Mouse (Mus musculus) B cell, adult 2 months (primary cell): ENCODE results near the gene Pard3b.

ENCODE experiments used
- DNase-seq, 2 experiments: peaks; one replicate each; pipeline ENCODE4 v3.0.0; 2022

The Pard3b gene

DNA sequence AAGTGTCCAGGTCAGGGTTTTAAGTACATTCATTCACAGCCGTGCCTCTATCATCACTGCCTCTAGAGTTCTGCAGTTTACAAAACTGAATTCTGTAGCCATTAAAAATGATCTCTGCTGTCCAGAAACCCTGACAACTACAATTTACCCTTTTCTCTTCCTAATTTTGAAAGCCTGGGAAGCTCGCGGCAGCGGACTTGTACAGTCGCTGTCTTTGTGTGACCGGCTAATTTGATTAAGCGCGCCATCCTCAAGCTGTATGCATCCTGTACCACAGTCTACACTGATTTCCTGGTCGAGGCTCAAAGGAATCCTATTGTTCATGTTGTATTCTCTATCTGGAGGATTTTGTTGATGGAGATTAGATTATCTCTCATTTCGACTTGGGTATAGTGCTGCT lies 448.8 kb downstream of the Pard3b start:
- DNase-seq, result no peak

DNA sequence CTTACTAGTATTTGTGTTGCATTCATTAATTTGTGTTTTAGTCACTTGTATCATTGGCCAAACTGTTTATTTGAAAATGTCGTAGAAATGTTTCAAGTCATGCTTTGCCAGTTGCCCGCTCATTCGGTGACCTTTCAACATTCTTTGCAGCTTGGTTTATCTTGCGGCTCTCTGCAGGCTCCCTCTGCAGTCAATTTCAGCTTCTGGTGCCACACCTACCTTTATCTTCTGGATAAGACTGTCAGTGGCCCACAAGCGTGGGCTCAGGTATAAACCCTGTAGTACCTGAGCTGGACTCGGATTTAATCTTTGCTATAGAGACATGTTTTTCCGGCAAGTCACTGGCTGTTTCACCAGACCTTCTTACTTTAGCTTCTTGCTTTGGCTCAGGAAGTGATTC lies 456.3 kb downstream of the Pard3b start:
- no peak for DNase-seq

DNA sequence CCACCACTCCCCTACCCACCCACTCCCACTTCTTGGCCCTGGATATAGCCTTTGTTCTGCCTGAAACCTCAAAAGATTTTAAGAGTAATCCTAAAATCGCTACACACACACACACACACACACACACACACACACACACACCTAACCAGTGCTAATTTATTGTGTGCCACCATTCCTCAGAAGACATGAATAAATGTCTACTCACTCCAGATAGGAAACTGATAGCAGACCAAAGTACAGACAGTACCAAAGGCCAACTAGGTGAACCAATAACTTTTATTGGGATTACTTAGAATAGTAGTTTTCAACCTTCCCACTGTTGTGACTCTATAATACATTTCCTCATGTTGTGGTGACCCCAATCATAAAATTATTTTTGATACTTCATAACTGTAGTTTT lies 483.8 kb downstream of the Pard3b start:
- no peak for DNase-seq

DNA sequence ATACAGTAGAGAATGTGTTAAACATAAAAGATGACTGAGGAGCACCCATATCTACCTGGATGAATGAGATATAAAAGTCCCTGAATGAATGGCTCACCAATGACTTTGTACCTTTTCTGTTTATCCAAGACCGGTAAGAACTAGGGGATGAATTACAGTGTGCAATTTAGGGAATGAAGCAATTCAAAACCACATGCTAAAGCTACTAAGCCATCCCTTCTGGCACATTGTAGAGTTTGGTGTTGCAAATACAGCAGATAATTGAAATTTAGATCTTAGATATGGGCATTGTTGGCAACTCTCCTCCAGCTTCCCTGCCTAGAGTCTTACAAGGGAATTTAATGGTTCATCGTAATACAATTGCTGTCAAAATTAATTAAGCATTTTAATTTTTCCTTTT lies 490.6 kb downstream of the Pard3b start:
- no peak for DNase-seq

DNA sequence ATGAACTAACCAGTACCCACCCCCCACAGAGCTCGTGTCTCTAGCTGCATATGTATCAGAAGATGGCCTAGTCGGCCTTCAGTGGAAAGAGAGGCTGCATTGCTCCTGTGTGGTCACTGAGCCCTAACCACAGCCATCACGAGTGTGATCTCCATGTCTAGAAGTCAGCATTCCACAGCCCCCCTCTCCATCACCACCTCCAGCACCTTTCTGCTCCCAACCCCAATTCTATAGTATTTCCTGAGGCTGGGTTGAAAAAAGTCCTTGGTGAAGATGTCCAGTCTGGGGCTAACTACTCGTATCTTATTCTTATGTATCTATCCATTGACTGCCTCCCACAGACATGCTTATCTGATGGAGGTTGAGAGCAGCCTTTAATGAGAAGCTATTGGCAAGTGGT lies 509.5 kb downstream of the Pard3b start:
- no peak for DNase-seq

DNA sequence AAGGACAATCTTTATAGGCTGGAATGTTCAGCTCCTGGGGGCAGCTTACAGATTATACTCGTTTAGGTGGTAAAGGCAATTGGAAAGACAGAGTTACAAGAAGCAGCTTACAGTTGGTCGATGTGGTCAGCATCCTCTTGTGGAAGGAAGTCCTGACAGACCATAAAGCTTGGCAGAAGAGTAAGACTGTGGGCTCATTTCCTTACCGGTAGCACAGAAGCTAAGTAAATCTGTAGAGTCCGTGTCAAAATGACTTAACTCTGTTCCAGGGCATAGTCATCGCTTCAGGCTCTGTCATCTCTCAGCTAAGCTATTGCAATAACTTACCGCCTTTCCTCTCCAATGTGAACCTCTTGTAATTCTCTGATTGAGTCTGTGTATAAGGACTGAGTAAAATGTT lies 510.2 kb downstream of the Pard3b start:
- DNase-seq, result no peak

DNA sequence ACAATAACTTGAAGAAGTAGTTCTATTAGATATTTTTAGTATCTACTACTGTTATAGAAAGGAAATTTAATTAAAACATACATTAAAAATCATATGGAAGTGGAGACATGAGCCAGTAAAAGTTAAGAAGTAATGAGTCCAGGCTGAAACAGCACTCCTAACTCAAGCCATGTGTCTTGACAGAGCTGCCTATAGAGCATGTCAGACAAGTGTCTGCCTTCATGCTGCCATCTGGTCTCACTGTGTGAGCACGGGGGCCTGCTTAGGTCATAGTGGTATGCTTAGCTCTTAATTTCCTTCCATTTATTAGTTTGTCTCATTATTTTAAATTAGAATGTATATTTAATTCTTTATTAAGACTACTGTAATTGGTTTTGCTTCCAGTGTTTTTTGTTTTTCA lies 517.3 kb downstream of the Pard3b start:
- DNase-seq, result no peak

DNA sequence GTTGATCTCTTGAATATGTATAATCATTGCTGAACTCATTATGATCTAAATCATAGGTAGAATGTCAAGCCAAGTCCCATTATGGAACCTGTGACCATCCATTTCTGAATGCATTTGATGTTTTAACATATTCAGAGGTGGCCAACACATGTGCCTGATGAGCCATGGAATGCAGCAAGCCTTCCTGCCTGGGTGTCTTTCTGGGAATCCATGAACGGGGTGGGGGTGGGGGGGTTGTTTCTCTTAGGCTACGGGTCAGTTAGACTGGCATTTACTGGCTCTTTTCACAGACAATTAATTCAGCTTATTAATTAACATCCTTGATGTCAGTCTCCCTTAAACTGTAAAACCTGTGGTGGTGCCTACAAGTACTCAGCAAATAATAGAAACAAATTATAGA lies 521.0 kb downstream of the Pard3b start:
- no peak for DNase-seq

DNA sequence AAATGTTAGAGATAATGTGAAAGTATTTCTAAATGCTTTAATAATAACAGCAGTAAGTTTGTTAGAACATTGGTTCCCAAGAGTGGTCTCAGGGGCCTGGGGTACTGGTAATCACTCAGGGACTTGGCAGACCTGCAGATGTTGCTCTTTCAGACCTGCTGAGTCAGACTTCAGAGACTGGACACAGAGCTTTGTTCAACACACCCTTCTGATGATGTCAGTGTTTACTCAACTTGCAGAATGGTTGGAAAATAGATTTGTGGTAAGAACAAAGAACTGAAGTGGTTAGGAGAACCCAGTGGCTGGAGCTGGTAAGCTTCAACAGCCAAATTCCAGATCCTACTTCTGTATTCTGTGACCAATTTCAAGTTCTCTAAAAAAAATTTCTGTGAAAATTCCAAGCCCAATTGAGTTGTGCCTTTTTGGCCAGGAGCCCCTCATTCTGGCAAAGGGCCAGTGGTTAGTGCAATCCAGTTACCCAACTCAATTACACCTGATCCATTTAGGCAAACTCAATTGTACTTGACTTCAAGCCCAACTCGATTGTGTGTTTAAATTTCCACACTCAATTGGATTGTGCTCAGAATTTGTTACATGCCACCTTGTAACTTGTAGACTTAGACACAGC lies 536.5 kb downstream of the Pard3b start:
- no peak for DNase-seq

DNA sequence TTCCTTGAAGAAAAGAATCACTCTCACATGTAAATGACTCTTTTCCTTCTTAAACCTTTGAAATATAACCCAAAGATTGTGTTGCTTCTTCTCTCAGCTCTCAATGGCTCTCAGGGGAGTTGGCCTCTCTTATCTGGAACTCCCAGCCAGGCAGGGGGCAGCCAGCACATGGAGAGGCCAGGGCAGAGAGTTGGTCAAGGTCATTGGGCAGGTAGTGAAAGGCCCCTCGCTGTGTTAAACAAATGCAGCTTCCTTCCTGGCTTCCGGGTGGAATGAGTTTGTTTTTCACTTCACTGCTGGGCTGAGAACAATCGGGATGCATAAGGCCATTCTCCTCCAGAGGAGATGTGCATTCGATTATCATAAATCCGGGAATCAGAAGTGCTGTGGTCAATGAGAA lies 543.0 kb downstream of the Pard3b start:
- DNase-seq, result no peak

DNA sequence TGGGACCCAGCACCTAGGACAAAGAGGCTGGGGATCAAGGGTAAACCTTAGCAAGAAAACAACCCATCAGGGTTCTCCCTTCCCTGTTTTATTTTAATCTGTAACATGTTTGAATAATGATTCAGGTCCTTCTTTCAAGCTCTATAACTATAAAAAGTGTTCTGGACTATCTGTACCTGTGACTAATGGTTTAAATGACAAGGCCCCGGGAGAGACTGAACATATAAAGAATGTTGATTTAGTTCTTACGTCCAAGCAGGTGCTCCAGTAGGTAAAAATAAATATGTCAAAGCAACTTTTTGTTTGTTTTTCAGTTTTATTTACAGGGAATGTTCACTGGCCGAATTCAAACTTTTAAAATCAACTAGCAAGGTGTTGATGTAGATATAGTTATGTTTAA lies 544.0 kb downstream of the Pard3b start:
- no peak for DNase-seq

DNA sequence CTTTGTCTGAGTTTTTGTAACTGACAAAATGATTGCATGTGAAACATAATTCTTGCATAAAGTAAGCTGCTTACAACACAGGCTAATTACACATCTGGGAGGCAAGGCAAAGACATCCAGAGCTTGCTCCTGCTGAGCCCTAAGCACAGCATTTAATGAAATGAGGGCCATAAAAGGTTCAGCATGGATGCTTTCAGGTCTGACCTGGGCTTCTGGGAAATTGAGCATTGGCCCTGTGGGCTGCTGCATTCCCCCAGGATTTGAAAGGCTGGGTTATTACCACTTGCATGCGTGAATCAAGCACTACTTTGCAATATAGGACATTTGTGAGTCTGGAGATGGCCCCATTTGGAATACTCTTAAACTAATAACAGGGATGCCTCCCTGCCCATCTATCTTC lies 552.2 kb downstream of the Pard3b start:
- DNase-seq, result no peak

DNA sequence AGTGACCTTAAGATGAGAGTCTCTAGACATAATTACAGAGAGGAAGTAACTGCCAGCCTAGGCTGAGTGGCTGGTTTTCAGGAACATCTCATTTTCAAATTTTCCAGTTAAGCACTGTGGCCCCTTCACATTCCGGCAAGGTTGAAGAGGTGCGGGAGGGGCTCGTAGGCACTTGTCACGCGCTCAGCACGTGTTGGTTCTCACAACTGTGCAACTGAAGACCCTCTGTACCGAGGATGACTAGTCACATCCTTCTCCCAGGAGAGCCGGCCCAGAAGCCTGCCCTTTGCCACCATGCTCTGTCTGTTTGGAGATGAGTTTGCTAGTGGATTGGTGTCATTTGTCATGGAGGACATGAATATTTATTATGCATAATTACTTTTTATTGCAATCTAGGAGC lies 558.9 kb downstream of the Pard3b start:
- DNase-seq, result no peak

DNA sequence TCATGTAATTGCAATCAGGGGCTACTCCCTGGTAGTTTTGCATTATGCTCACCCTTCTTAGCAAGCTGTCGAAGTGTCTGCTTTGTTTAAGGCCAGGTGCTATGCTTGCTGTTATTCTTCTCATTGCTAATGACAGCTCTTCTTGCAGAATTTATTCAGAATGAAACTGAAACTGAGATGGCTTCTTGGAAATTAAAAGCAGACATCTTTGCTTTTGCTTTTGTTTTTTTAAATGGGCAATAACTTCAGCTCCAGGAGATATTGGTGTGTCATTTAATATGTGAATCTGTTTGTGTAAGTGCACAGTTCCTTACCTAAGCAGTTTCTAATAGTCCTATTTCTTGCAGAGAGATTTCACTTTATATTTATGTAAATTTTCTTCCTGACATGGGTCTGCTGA lies 562.3 kb downstream of the Pard3b start:
- DNase-seq, result no peak

DNA sequence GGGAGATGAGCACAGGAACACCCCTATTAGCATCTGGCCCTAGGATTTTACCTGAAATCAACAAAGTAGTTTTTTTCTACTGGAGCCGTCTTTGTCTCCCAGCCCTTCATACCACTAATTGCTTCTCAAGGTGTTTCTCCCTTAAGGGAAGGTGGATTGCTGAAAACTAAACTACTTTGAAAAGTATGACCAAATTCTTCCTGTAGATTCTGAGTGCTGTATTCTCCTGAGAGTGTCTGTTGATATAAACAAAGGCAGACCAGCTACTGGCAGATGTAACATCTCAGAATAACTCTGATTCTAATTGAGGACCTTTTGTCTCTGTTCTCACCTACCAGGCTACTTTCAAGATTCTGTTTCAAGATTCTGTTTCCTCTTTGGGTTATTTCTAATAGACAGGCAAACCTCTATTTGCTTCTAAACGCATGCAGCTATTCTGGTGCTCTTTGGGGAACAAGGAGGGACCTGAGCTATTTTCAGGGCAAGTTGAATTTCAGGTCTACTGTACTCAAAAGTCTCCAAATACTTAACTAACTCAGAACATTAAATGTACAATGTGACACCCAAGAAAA lies 563.1 kb downstream of the Pard3b start:
- DNase-seq, result no peak

DNA sequence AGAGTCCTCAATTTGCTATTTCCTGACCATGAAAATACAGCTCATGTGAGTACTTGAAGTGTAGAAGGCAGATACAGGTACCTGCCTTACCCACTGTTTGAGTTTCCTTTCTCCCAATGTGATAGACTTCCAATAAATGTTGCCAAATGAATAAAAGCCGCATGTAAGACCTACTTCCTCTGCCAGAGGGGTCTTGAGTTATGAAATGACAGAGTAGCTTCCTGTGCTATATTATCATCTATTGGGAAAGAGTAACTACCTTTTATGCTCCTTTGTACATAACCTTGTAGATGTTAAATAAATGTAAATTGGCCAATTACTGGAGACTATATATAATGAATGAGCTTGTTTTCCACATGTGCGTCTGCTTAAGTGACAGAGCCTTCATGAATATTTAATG lies 574.7 kb downstream of the Pard3b start:
- no peak for DNase-seq

DNA sequence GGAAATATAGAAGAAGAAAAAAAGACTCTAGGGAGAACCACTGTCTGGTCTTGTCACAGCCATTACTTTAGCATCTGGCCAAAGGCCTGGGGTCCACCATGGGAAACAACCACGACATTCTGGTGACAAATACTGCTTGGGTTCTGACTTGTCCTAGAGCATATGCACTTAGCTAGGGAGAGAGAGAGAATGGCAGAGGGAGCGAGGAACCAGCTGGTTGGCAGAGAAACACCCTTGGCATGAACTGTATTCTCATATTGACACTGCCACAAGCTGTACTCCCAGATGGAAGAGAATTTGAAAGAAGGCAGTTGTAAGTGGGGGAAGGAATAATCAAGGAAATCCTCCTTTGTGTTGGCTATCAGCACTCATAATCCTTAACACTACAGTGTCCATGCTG lies 577.2 kb downstream of the Pard3b start:
- no peak for DNase-seq

DNA sequence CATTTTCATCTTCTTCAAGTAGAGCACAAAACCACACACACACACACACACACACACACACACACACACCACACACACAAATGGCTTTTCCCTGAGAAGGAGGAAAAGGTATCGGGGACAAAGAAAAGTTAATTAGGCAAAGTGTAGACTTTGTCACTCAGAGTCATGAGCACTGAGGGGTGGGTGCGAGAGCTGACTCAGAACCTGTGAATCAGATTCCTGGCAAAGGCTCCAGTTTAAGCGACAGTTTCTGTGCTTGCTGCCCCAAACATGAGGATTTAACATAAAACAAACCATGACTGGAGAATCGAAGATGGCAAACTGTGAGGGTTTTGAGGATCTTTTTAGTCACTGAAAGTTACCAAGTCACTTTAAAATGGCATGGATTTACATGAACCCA lies 577.9 kb downstream of the Pard3b start:
- no peak for DNase-seq

DNA sequence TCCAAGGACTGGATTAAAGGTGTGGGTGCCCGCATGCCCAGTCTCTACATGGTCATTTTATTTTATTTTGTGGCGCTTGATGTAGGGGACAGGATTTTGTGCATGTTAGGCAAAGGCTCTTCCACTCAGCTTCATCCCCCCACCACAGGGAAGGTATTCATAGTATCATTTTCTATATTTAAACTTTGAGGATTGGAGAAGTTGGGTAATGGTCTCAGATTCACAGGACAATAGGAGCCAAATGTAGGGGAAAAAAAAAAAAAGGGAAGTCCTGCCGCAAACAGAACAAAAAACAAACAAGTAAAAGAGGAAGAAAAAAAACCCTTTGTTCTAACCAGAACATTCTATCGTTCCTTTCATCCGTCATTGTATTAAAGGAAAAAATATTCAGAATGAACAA lies 590.5 kb downstream of the Pard3b start:
- no peak for DNase-seq

DNA sequence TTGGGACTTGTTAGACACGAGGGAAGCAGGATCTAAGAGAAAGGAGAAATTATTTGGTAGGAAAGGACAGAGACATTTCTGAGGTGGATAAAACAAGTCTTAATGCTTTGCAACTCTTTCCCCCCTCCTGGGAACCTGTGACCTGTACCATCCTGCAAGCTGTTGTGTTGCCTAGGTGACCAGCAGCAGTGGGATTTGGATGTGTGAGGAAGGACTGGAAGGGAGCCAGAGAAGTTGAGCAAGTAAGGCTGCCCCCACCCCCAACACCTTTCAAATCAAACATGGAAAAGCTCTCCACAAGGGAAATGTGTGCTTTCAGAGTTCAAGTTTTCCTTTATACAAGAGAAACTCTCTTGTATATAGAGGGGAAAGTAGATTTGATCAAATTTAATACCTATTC lies 595.4 kb downstream of the Pard3b start:
- no peak for DNase-seq

DNA sequence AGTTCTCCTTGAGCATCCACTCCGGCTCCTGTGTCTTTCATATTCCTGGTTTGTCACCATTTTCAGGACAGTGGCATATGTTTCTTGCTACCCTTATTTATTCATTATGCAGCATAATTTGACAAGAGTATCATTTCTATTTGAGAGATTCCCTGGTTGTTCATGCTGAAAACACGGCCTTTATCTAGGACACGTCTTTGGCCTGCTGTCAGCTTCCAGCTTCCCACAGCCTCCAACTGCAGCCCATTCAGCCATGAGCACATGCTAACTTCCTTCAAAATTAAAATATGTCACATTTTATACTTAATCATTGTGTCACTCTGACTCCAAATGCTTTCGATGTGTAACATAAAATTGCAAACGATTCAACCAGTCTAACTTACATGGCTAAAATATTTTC lies 596.5 kb downstream of the Pard3b start:
- DNase-seq, result no peak

DNA sequence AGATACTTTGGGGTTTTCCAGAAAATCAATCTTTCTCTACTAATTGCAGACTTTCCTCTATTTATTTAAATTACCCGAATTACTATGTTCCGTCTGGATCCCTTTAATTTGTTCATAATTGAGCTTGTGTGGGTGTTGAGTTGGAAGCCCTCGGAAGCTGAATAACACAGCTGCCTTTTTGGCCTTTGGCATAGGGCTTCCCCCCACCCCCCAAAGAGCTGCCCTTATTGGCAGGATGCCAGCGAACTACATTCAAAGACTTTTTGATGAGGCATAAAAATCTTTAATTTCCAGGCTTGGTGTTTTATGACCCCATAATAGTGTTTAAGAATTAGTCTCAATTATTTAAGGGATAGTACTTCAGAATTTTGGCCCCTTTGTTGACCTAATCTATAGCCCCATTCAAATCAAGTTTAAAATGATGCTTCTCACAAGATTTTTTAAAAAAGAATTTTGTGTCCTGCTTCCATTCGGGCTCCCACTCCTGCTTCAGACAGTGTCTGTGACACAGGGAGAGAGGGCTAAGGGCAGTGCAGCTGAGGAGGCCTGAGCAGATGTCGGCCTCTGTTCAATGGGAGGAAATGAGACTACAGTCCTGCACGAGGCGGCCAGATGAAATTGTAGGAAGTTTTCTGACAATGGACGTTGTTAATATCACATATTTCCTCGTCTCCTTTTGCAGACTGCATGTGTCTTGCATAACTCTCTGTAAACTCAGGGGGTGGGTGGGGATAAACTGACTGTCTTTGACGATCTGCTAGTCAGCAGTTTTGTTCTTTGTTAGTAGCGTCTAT lies 605.8 kb downstream of the Pard3b start:
- no peak for DNase-seq

DNA sequence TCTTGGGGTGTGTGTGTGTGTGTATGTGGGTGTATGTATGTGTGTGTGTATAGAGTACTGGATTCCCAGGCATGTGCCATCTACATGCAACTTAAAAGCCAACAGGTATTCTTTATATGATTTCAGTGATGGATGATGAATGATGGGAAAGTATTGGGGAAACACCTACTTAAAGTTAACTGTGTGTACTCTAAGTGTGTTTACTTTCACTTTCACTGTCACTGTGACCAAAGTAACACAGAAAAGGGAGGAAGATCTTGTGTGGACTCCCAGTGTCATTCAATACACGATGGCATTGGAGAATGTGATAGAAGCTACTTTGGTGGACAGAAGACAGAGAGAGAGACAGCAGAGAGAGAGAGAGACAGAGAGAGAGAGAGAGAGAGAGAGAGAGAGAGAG lies 613.8 kb downstream of the Pard3b start:
- no peak for DNase-seq

DNA sequence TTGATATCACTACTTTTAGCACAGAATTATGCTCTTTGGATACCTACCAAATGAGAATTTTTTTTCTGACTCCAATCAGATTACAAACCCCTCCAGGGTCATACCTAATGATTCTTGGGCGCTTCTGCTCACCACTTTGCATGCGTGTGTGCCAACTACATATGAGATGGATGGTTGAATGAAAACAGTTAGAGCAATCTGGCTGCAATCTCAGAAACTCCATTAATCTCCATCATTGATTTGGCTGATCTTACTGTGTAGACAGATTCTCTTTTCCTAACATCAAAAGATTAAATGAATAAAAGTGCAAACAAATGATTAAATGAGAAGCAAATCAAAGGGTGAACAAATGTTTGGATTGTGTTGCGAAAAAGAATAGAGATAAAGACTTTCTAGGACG lies 615.7 kb downstream of the Pard3b start:
- no peak for DNase-seq

DNA sequence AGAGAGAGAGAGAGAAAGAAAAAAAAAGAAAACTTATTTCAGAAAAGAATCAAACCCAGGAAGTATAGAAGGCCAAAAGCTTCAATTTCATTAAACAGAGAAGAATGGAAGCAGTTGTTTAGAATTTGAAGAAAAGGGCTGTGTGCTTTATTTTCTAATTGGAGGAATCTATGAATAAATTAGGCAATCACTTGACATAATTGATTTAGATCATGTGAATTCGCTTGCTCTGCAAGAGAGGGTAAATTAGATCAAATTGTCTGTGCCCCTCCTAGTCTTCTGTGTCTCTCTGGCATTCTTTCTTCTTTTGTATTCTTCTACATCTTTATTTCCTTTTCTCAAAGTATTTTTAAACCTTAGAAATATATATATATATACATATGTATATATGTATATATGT lies 616.3 kb downstream of the Pard3b start:
- no peak for DNase-seq
